Mouse (Mus musculus) lung, postnatal 0 days (tissue): ENCODE measurements around the gene Spint2.

Experiments used
- CTCF ChIP-seq: IDR thresholded peaks from 2 replicates; pipeline ENCODE4 v1.5.1; 2016; ENCODE audit warnings: antibody characterized with exemption, mild to moderate bottlenecking
- EP300 ChIP-seq: IDR thresholded peaks from 2 replicates; pipeline ENCODE4 v1.6.1; 2016; ENCODE audit warnings: antibody characterized with exemption, mild to moderate bottlenecking, control low read depth

- TF ChIP-seq CTCF (no peak), EP300 (no peak)
These were observed 69.4 kb downstream of the Spint2 start for GRCm38 (mm10) chr7:29212199-29212765.
